Mouse (Mus musculus) heart, postnatal 0 days (tissue): ENCODE measurements around the gene Cks1brt.

Experiments used
- CTCF ChIP-seq: IDR thresholded peaks from 2 replicates; pipeline ENCODE4 v1.5.1; 2016; ENCODE audit warnings: antibody characterized with exemption, control low read depth, low read depth
- EP300 ChIP-seq: IDR thresholded peaks from 2 replicates; pipeline ENCODE4 v1.6.1; 2016; ENCODE audit warnings: antibody characterized with exemption, low read depth

DNA sequence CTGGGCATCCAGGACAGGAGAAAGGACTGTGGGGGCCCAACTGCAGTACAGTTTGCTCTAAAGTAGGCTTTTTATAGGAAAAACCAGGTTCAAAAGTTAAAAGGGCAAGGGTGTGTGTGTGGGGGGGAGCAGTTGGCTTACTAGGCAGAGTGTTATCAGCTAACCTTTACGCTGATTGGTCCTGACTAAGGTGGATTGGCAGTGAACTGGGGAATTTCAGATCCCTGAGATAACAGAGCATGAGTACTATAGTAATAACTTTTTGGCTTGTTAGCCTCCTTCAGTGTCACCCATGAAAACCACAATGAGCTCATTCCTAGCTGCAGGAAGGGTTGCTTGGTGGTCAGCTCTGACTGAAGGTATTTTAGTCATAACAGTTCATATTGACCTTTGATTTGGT, 19.4 kb upstream of the Cks1brt start:
- TF ChIP-seq CTCF = no peak
- no peak for TF ChIP-seq EP300
